Mouse (Mus musculus) layer of hippocampus, adult 18-20 months (tissue): Measurements from ENCODE around the gene Klhl29. TPM values are rescaled to one million over a fixed set of nuclear protein-coding genes. Genes with fewer than 3 reads are reported as not detected.
A peak's percentile ranks its signal among the peaks of the same experiment; 100 is the strongest.

Experiments used
- DNase-seq, 2 experiments: peaks; one replicate each; pipeline ENCODE4 v3.0.0; 2022; ENCODE audit warnings: low spot score in 2 of 2
- total RNA-seq, 2 experiments: library from RNA; stranded (reverse); gene quantifications; 2 replicates each; pipeline ENCODE4 v1.2.3; 2021

The Klhl29 gene
- total RNA-seq, 2 experiments from 2014 or later: 40.8 to 44.5 TPM

GRCm38 (mm10) chr12:5142776-5143175, 232.7 kb downstream of the Klhl29 start:
- DNase-seq: peak; percentile 69 to 94

GRCm38 (mm10) chr12:5141040-5141439, 234.4 kb downstream of the Klhl29 start:
- no peak for DNase-seq

- no peak for DNase-seq
Observed at GRCm38 (mm10) chr12:5139302-5139701, 236.2 kb downstream of the Klhl29 start.

DNA sequence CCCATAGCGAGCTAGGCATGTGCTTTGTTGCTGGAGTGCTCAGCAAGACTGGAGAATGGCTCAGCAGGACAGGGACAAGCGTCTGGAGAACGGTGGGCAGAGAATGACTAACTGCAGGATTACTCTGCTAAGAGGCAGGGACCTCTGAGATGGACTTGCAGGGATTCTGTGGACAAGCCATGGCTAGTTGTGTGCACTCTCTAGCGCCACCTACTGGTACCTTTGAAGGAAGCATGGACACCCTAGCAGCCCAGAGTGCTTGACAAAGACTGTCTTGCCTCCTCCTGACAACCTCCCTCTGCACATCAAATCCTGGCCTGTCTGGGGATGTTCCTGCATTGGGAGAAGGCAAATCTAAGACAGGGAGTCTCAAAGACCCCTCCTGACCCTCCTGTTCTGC, 239.2 kb downstream of the Klhl29 start:
- DNase-seq: peak in 1 of 2 experiments; percentile 78

GRCm38 (mm10) chr12:5129190-5129589, 246.3 kb downstream of the Klhl29 start:
- DNase-seq: no peak

- peak in 1 of 2 experiments; percentile 49 for DNase-seq
Observed at GRCm38 (mm10) chr12:5125907-5126306, 249.6 kb downstream of the Klhl29 start.

DNA sequence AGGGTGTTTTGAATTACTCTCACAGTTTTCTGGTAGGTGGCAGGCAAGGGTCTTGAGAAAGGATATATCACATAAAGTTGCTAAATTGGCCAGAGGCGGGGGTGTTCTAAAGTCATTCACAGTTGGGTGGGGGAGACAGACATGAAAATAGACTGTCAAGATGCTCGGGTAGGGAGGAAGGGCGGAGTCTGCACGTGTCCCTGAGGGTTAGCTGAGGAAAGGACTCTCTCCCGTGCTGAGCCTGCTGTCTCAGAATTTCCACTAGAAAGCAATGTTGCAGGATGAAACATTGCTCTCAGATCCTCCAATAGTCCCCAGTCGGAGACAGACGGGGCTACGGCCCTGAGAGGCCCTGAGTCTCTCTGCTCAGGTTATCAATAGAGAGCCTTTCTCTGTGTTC, 252.5 kb downstream of the Klhl29 start:
- DNase-seq: no peak

DNA sequence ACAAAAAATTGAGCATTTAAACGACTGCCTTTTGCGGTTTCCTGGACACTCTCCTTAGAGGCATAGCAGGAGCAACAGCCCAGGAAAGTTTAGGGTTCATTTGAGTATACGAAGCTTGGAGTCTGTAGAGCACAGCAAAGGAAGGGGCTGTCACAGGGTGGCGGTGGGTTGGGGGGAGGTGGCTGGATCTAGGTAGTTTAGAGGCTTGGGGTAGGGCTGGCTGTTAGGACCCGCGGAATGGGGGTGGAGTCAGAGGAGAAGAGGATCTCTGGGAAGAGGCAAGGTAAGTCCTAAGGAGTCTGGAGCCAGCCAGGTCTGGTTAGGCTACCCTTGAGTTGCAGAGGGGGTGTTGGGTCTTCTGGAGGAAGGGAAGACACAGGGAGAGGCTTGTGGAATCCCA, 255.2 kb downstream of the Klhl29 start:
- no peak for DNase-seq

DNA sequence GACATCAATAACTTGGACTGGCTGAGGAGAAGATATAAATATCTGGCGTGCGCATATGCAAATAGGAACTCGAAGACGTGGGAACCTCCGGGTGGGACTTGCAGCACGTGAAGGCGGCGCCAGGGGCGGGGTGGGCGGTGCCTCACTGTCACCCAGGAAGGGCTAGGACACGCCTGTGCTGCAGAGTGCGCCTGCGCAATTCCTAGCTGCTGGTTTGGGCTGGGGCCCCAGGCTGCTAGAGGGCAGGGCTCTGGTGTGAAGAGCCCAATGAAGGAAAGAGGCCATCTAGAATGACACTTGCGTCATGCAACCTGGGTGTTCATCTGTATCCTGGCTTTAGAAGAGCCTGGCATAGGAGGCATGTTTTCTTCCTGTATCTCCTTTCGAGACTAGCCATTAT, 255.8 kb downstream of the Klhl29 start:
- DNase-seq: peak; percentile 91 to 96

DNA sequence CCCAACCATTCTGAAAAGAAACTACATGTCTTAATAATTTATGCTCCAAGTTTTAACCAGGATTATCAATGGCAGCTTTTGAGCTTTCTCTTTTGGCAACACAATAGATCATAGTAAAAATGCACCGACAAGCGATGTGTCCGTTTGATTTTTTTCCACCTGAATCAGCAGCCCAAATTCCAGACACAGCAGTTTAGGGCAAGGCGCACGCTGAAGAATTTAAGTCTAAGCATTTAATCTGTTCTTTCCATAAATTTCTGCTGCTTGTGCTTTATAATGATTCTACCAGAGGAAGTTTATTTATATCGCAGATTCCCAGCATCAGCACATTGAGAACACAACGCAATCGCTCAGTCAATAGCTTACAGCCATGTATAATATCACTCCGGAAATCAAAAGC, 256.2 kb downstream of the Klhl29 start:
- no peak for DNase-seq

DNA sequence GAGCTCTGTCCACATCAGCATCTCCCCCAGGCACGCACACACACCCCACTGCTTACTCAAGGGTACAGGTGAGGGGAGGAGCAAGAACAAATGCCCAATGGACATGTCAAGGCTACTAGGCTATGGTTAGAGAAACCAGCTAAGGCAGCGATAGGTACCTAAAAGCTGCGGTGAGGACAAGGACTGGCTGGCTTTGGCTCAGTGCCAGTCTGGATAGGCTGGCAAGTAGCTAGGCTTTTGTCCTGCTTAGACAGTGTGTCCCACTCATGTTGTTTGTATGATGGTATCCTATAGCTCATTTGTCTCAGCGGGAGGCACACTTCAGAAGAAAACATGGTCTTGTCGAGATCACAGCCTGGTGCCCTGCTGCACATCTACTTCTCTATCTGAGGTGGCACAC, 258.9 kb downstream of the Klhl29 start:
- no peak for DNase-seq

- no peak for DNase-seq
Observed at GRCm38 (mm10) chr12:5114631-5115030, 260.9 kb downstream of the Klhl29 start.

DNA sequence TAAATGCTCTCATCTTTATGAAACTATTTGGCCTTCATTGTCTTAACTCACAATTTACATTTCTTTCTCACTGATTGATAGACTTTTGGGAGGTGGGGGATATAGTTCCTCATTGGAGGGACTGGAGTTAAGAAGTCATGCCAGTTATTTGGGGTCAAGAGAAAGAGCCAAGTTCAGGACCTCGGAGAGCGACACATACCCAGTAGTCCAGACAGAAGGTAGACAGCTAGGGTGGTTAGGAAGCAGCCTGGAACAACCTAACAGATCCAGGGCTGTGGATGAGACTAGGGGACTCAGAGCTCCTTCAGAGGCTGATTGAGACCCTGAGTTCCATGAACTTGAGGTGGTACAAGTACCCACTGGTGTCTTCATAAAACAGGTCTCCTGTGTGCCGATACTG, 264.1 kb downstream of the Klhl29 start:
- DNase-seq: no peak

DNA sequence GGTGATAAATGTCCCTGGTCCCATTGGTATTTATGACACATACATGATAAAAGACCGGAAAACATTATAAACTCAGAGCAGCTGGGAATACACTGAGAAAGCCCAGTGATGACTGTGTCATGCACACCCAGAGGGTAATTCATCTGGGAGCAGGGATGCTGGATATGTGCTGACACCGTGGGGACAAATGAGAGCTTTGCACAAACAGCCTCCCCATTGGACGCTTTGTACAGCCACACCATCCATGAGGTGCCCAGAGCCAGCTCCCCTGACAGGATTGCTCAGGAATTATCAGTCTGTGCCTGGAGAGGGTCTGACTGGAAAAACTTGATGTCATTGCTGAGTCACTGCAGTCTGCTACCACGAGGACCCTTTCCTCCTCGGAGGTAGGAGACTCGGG, 266.9 kb downstream of the Klhl29 start:
- DNase-seq: no peak

DNA sequence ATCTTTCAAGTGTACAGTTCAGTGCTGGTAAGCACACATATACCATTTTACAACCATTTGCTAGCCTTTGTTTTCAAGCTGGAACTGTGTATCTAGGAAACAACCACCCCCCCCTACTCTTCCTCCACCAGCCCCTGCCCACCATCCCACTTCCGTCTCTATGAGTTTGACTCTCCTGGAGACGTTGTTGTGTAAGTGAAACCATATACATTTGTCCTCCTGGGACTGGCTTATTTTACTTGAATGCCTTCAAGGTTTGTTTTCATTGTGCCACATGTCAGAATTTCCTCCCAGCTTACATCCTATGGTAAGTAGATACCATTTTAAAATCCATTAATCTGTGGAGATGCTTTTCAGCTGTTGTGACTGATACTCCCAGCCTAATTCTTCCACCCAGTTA, 267.7 kb downstream of the Klhl29 start:
- no peak for DNase-seq

- no peak for DNase-seq
Observed at GRCm38 (mm10) chr12:5104422-5105052, 270.9 kb downstream of the Klhl29 start.

- DNase-seq: no peak
Observed at GRCm38 (mm10) chr12:5101411-5102024, 274.0 kb downstream of the Klhl29 start.

DNA sequence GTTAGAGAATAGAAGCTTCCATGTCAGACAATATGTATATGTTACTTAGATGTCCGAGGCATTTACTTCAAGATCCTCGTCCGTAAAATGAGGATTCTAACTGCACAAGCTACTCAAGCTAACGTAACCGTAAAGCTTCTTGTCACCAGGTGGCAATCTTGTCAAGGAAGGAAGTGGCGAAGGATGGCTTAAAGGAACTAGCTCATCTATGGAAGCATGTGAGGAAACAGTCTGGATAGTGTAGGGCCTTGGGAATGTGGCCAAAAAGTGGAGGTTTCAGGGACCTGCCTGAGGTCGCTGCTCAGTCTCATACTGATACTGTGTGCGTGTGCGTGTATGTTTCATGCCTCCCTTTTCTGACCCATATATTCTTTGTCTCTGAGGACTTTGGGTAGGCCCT, 275.9 kb downstream of the Klhl29 start:
- no peak for DNase-seq

DNA sequence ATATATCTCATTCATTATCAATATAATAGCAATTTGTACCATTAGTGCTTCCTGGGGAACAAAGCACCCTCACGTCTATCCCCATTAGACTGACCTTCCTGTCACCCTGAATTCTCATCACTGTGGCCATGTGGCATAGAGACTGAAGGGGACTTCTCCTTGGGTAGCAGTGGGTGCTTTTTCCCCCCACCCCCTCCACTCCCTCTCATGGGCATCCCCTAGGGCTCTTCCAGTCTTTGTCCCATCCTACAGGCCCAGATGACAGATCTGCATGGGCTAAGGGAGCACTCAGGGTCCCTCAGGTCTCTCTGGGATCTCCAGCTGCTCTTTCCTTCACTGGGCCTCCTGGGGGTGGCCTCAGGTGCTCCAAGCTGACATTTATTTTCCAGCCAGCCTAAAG, 286.8 kb downstream of the Klhl29 start:
- DNase-seq: no peak

DNA sequence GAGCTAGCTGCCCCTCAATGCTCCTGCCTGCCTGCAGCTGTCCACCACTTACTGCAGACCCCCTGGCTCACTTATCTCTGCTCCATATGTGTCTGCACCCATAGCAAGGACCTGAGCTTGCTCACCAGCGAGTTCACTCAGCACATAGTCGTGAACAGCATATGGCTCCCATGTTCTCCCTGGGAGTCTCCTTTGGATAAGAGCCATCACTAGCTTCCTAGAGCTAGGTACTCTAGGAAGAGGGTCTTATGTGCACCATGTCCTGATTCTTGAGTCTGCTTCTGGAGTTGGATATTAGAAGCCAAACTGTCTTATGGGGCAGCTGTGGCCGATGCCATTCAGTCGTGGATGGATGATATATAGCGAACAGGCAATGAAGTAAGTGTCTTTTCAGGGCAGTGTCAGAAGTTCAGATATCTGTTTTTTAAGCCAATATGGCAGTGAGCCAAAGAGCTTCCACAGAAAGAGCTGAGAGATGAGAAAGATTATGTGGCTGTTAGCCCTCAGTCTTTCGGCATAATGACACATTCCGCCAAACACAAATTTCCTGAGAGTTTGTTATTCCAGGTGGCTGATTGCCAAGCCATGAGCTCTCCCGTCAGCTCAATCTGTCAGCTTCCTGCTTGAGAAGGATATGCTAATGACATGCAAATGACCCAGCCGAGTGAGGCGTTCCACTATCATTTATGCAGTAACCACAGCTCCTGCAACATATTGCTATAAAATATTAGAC, 287.5 kb downstream of the Klhl29 start:
- peak; percentile 81 to 94 for DNase-seq

DNA sequence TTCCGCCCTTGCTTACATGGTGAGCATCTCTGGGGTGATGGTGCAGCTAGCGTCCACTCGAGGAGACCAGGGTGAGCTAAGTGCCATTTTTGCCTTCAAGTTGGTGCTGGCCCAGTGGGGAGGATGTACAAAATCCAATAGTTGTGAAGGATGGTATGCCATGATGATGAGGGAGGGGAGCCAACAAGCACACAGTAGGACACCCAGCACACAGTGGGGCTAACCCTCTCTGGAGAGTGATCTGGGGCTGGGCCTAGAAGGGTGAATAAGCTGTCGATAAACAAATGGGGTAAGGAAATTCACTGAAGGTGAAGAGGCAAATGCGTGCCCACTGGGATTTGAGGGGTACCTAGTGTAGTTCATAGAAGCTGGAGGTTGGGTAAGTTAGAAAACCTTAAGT, 290.8 kb downstream of the Klhl29 start:
- DNase-seq: no peak

DNA sequence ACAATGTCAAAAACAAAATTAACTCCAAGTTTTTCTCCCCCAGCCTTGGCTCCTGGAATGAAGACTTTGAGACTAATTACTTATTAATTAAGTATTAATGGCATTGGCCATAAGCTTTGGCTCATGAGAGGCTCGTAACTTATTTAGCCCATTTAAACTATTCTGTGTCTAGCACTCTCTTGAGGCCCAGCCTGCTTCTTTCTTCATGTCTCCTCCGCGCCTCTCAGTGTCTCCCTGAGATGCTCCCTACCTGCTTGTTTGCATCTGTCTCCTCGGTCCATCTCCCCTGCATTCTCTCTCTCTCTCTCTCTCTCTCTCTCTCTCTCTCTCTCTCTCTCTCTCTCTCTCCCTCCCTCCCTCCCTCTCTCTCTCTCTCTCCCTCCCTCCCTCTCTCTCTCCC, 294.0 kb downstream of the Klhl29 start:
- no peak for DNase-seq

GRCm38 (mm10) chr12:5073191-5073590, 302.3 kb downstream of the Klhl29 start:
- no peak for DNase-seq
